Mouse (Mus musculus) hindbrain, embryonic 14.5 days (tissue): ENCODE measurements around the gene Dync1li2. TPM values are rescaled to one million over a fixed set of nuclear protein-coding genes. Genes with fewer than 3 reads are reported as not detected.

Source experiments
- ATAC-seq: fragments of 200-750 bp; cut with Nextera tagmentation; 2 replicates; pipeline ENCODE4 v1.8.0; 2017; ENCODE audit warnings: moderate number of reproducible peaks, mild to moderate bottlenecking, moderate TSS enrichment, moderate library complexity; ENCODE audit not compliant: low FRiP score
- DNase-seq: peaks from one replicate; pipeline ENCODE4 v3.0.0-alpha.2; 2015; ENCODE audit warnings: low spot score
- H3K27ac ChIP-seq: fragments of 300-500 bp; sonication (generic); 2 replicates; pipeline ENCODE4 v1.5.1; 2014; ENCODE audit warnings: mild to moderate bottlenecking, moderate library complexity
- H3K27me3 ChIP-seq: fragments of 300-500 bp; sonication (generic); 2 replicates; pipeline ENCODE4 v1.6.1; 2014; ENCODE audit warnings: mild to moderate bottlenecking, low read length, mixed read lengths; ENCODE audit not compliant: control insufficient read depth, insufficient read depth
- H3K36me3 ChIP-seq: fragments of 300-500 bp; sonication (generic); replicated peaks from 2 replicates; pipeline ENCODE4 v1.6.1; 2014; ENCODE audit not compliant: control insufficient read depth, insufficient read depth
- H3K4me1 ChIP-seq: fragments of 300-500 bp; sonication (generic); replicated peaks from 2 replicates; pipeline ENCODE4 v1.6.1; 2014; ENCODE audit warnings: antibody characterized with exemption, low read length, mixed read lengths; ENCODE audit not compliant: control insufficient read depth, insufficient read depth
- H3K4me2 ChIP-seq: fragments of 300-500 bp; sonication (generic); replicated peaks from 2 replicates; pipeline ENCODE4 v1.6.1; 2014; ENCODE audit warnings: mild to moderate bottlenecking, moderate library complexity
- H3K4me3 ChIP-seq: fragments of 300-500 bp; sonication (generic); replicated peaks from 2 replicates; pipeline ENCODE4 v1.5.1; 2014; ENCODE audit warnings: mild to moderate bottlenecking, low read length
- H3K9ac ChIP-seq: fragments of 300-500 bp; sonication (generic); 2 replicates; pipeline ENCODE4 v1.6.1; 2014
- H3K9me3 ChIP-seq: fragments of 300-500 bp; sonication (generic); 2 replicates; pipeline ENCODE4 v1.6.1; 2016; ENCODE audit warnings: low read length; ENCODE audit not compliant: control insufficient read depth
- WGBS: fragments of 180-500 bp; shearing (Covaris S2); extraction: QIAGEN DNeasy Blood & Tissue Kit; methylation state at CpG from one replicate; pipeline ENCODE4 v1.1.7; 2014; 5-methylcytosine and 5-hydroxymethylcytosine counted together
- polyA plus RNA-seq: library from polyadenylated mRNA; unstranded; fragments of >200 nt; fragmentation: Nextera tagmentation; extraction: Ambion mirVana; gene quantifications from 2 replicates; pipeline ENCODE4 v1.2.1, GENCODE M21; 2014

Dync1li2 gene
- polyA plus RNA-seq, 1 experiment from 2014 or later: 96.5 TPM

- Histone ChIP-seq H3K4me2 (no peak overlapping the region), H3K4me1 (peaks cover 19% of the 10 kb centered on the region), H3K27me3 (no peaks in the 10 kb centered on the region), H3K36me3 (no peaks in the 10 kb centered on the region), H3K27ac (no peak overlapping the region), H3K9ac (no peak overlapping the region), H3K9me3 (no peaks in the 10 kb centered on the region), H3K4me3 (no peak overlapping the region)
- ATAC-seq: no peak
- WGBS: 32% methylated on average over 11 of the region's 11 CpGs
- no peak for DNase-seq
These were observed 66.2 kb downstream of the Dync1li2 start for GRCm38 (mm10) chr8:104376669-104377068.

- H3K4me2 ChIP-seq: no peak overlapping the region
- 40% methylated on average over 5 of the region's 5 CpGs for WGBS
- no peaks in the 10 kb centered on the region for H3K27me3 ChIP-seq
- H3K4me1 ChIP-seq: peaks cover 19% of the 10 kb centered on the region
- no peak overlapping the region for H3K4me3 ChIP-seq
- no peaks in the 10 kb centered on the region for H3K36me3 ChIP-seq
- no peak overlapping the region for H3K9ac ChIP-seq
- H3K9me3 ChIP-seq: no peaks in the 10 kb centered on the region
- no peak overlapping the region for H3K27ac ChIP-seq
- no peak for DNase-seq
- no peak for ATAC-seq
These were observed 66.9 kb downstream of the Dync1li2 start for GRCm38 (mm10) chr8:104375959-104376358.

- Histone ChIP-seq H3K36me3 (no peaks in the 10 kb centered on the region), H3K4me1 (peaks cover 19% of the 10 kb centered on the region), H3K27ac (0 out of 2 replicates have a peak overlapping the region, but pooled peaks have one; percentile 35), H3K4me2 (no peak overlapping the region), H3K9ac (no peak overlapping the region), H3K9me3 (no peaks in the 10 kb centered on the region), H3K27me3 (no peaks in the 10 kb centered on the region), H3K4me3 (no peak overlapping the region)
- 42% methylated on average over 14 of the region's 14 CpGs for WGBS
- DNase-seq: no peak
- no peak for ATAC-seq
These were observed 67.7 kb downstream of the Dync1li2 start for GRCm38 (mm10) chr8:104374864-104375846.

GRCm38 (mm10) chr8:104374269-104374668, 68.6 kb downstream of the Dync1li2 start:
- DNase-seq: no peak
- no peak overlapping the region for H3K4me2 ChIP-seq
- no peak overlapping the region for H3K9ac ChIP-seq
- ATAC-seq: no peak
- no peaks in the 10 kb centered on the region for H3K36me3 ChIP-seq
- H3K4me1 ChIP-seq: peaks cover 19% of the 10 kb centered on the region
- WGBS: 54% methylated on average over 11 of the region's 11 CpGs
- no peak overlapping the region for H3K4me3 ChIP-seq
- H3K27ac ChIP-seq: no peak overlapping the region
- H3K27me3 ChIP-seq: no peaks in the 10 kb centered on the region
- H3K9me3 ChIP-seq: no peaks in the 10 kb centered on the region

- Histone ChIP-seq H3K9me3 (no peaks in the 10 kb centered on the region), H3K9ac (no peak overlapping the region), H3K4me2 (no peak overlapping the region), H3K4me1 (peaks cover 19% of the 10 kb centered on the region), H3K36me3 (no peaks in the 10 kb centered on the region), H3K4me3 (no peak overlapping the region), H3K27ac (no peak overlapping the region), H3K27me3 (no peaks in the 10 kb centered on the region)
- no peak for ATAC-seq
- WGBS: 73% methylated on average over 11 of the region's 11 CpGs
- no peak for DNase-seq
These were observed 69.1 kb downstream of the Dync1li2 start for GRCm38 (mm10) chr8:104373779-104374178.

- Histone ChIP-seq H3K9me3 (no peaks in the 10 kb centered on the region), H3K4me3 (no peak overlapping the region), H3K9ac (no peak overlapping the region), H3K4me1 (peaks cover 13% of the 10 kb centered on the region), H3K27ac (no peak overlapping the region), H3K4me2 (no peak overlapping the region), H3K36me3 (no peaks in the 10 kb centered on the region), H3K27me3 (no peaks in the 10 kb centered on the region)
- DNase-seq (no peak), ATAC-seq (no peak)
- 89% methylated on average over 6 of the region's 6 CpGs for WGBS
These were observed 71.7 kb downstream of the Dync1li2 start for GRCm38 (mm10) chr8:104371121-104371520.

- Histone ChIP-seq H3K27ac (no peak overlapping the region), H3K4me1 (peaks cover 5% of the 10 kb centered on the region), H3K9ac (no peak overlapping the region), H3K36me3 (no peaks in the 10 kb centered on the region), H3K9me3 (no peaks in the 10 kb centered on the region), H3K4me3 (no peak overlapping the region), H3K4me2 (no peak overlapping the region), H3K27me3 (no peaks in the 10 kb centered on the region)
- no peak for DNase-seq
- WGBS: 70% methylated on average over 6 of the region's 6 CpGs
- no peak for ATAC-seq
These were observed 72.8 kb downstream of the Dync1li2 start for GRCm38 (mm10) chr8:104370071-104370470.

GRCm38 (mm10) chr8:104369591-104369990, 73.3 kb downstream of the Dync1li2 start:
- ATAC-seq (no peak), DNase-seq (no peak)
- Histone ChIP-seq H3K9me3 (no peaks in the 10 kb centered on the region), H3K27me3 (no peaks in the 10 kb centered on the region), H3K4me2 (no peak overlapping the region), H3K4me1 (peaks cover under 1% of the 10 kb centered on the region; the same call in 1 of the 2 replicates), H3K4me3 (no peak overlapping the region), H3K9ac (no peak overlapping the region), H3K27ac (no peak overlapping the region), H3K36me3 (no peaks in the 10 kb centered on the region)
- 84% methylated on average over 12 of the region's 12 CpGs for WGBS
